Mouse (Mus musculus) embryo, embryonic 9.5 days (tissue): ENCODE data around the gene Ptgfrn.
A peak's percentile ranks its signal among the peaks of the same experiment; 100 is the strongest.

ENCODE experiments used
- DNase-seq: peaks from one replicate; pipeline ENCODE4 v3.0.0-alpha.2; 2017; ENCODE audit errors: extremely low spot score

Ptgfrn gene

GRCm38 (mm10) chr3:101116431-101117385 lies 6.6 kb upstream of the Ptgfrn start:
- DNase-seq: no peak

GRCm38 (mm10) chr3:101112518-101112894 lies 2.4 kb upstream of the Ptgfrn start:
- DNase-seq: no peak

GRCm38 (mm10) chr3:101111848-101112517 lies 1.9 kb upstream of the Ptgfrn start:
- DNase-seq: no peak

- DNase-seq: no peak
Observed at GRCm38 (mm10) chr3:101111321-101111720, 1.2 kb upstream of the Ptgfrn start.

GRCm38 (mm10) chr3:101110838-101111103 lies 693 bp upstream of the Ptgfrn start:
- DNase-seq: no peak

GRCm38 (mm10) chr3:101109558-101110021 lies 488 bp downstream of the Ptgfrn start:
- DNase-seq: peak; percentile 58

- no peak for DNase-seq
Observed at GRCm38 (mm10) chr3:101108848-101109247, 1.2 kb downstream of the Ptgfrn start.

GRCm38 (mm10) chr3:101108282-101108681 lies 1.8 kb downstream of the Ptgfrn start:
- DNase-seq: no peak

- no peak for DNase-seq
Observed at GRCm38 (mm10) chr3:101106326-101106725, 3.8 kb downstream of the Ptgfrn start.

GRCm38 (mm10) chr3:101105486-101105885 lies 4.6 kb downstream of the Ptgfrn start:
- DNase-seq: no peak

GRCm38 (mm10) chr3:101104883-101105282 lies 5.2 kb downstream of the Ptgfrn start:
- no peak for DNase-seq

- DNase-seq: no peak
Observed at GRCm38 (mm10) chr3:101103770-101104169, 6.3 kb downstream of the Ptgfrn start.

GRCm38 (mm10) chr3:101102106-101102505 lies 8.0 kb downstream of the Ptgfrn start:
- no peak for DNase-seq

GRCm38 (mm10) chr3:101101184-101101583 lies 8.9 kb downstream of the Ptgfrn start:
- no peak for DNase-seq

GRCm38 (mm10) chr3:101099701-101100357 lies 10.2 kb downstream of the Ptgfrn start:
- no peak for DNase-seq

- no peak for DNase-seq
Observed at GRCm38 (mm10) chr3:101098073-101098472, 12.0 kb downstream of the Ptgfrn start.

- no peak for DNase-seq
Observed at GRCm38 (mm10) chr3:101097146-101097800, 12.8 kb downstream of the Ptgfrn start.

- no peak for DNase-seq
Observed at GRCm38 (mm10) chr3:101095761-101096449, 14.2 kb downstream of the Ptgfrn start.

- DNase-seq: no peak
Observed at GRCm38 (mm10) chr3:101092202-101092601, 17.9 kb downstream of the Ptgfrn start.

GRCm38 (mm10) chr3:101086584-101087445 lies 23.3 kb downstream of the Ptgfrn start:
- DNase-seq: no peak
